Mouse (Mus musculus) layer of hippocampus, adult 18-20 months (tissue): Measurements from ENCODE around the gene Psmd12. TPM values are rescaled to one million over a fixed set of nuclear protein-coding genes. Genes with fewer than 3 reads are reported as not detected.

Experiments
- DNase-seq, 2 experiments: peaks; one replicate each; pipeline ENCODE4 v3.0.0; 2022; ENCODE audit warnings: low spot score in 2 of 2
- long read RNA-seq: library from polyadenylated mRNA; stranded (forward); transcript quantifications from one replicate; pipeline ENCODE4 v2.0.0, GENCODE M21; 2021
- total RNA-seq, 2 experiments: library from RNA; stranded (reverse); gene quantifications; 2 replicates each; pipeline ENCODE4 v1.2.3; 2021

The Psmd12 gene
- 10 to 100 TPM; 66.5 to 69.8 TPM for total RNA-seq
- long read RNA-seq, transcript Psmd12-201 (11 exons, 1,904 nt) = major isoform, 128 of 150 reads
- long read RNA-seq, partial matches to known transcripts = 4 of 150 reads
- long read RNA-seq, other reads (novel, unspliced or antisense) = 18 of 150 reads

DNA sequence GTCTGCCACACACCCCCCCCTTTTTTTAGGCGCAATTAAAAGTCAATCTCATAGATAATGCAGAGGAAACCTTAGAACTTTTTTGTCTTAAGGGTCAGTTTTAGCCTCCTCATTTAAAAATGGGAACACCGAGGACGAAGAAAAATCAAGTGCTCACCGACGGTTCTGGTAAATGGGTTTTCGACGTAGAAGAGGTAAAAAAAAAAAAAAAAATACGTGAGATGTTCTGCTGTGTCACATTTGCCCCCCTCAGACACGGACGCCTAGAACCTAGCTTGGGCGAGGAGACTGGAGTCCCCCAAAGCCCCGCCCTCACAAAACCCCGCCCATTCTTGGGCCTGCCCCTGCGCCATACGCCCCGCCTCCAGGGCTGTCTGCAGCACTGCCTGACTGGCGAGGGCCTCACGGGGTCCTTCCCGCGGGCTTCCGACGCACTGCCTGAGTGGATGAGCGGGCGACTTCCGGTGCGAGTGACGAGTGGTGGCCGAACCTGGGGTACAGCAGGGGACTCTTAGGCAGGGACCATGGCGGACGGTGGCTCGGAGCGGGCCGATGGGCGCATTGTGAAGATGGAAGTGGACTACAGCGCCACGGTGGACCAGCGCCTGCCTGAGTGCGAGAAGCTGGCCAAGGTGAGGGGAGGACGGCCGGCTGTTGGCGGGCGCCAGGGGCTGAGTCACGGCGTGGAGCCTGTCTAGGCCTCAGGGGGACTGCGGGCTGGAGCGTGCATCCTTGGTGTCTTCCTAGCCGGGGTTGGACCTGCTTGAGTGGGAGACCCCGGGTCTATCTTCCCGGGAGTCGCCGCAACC, at the start of gene Psmd12:
TSS of gene Psmd12 (plus strand) at position 432 of the 809 bp plus-strand sequence.
- DNase-seq = peak; percentile 91 to 95

DNA sequence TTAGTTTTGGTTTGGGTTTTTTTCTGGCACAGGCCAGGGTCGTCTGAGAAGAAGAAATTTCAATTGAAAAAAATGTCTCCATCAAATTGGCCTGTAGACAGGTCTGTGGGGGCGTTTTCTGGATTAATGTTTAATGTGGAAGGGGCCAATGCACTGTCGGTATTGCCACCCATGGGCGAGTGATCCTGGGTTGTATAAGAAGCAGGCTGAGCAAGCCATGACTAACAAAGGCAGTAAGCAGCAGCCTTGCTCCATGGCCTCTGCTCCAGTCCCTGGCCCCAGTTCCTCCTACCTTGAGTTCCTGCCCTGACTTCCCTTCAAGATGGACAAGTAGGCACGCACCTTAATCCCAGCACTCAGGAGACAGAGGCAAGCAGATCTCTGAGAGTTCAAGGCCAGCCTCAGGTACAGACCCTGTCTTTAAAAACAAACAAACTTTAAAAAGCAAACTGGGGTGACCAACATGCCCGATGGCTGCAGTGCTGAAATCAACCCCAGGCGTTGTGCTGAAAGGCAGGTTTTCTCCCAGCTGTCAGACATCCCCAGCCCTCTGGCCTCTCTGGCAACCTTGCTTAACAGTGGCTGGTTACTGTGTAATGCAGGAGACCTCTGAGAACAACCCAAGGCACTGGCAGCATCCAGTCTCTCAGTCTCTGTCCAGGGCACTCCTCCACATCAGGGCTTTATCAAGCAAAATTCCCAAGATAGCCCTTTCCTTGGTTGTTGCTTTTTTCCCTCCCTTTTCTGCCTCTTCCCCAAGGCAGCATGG, 47.9 kb upstream of the Psmd12 start:
- DNase-seq = no peak

DNA sequence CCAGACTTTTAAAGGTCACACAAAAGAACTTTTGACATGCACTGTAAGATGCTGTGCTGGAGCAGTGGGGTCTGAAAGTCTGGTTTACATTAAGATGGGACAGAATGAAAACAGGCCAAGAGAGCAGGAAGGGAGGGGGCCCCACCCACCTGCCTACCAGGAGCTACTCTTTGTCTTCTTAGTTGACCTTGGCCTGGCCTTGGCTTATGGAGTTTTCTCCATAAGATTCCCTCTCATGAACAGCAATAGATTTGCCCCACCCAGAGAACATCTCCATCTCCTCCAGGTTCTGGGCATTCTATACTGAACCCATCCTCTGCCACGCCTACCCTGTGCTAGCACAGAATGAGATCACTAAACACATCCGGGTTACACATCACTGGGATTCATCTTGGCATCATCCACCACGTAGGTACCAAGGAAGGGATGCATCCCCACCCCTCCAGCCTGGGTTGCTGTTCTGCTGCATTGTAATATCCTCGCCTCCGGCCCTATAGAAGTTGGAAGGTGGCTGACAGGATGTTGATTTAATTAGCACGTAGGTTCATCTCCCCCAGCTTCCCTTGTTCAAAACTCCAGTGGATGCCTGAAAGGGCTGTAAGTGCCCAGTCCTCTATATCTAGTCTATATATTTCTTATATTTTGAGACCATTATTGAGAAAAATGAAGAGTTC, 43.4 kb upstream of the Psmd12 start:
- no peak for DNase-seq

DNA sequence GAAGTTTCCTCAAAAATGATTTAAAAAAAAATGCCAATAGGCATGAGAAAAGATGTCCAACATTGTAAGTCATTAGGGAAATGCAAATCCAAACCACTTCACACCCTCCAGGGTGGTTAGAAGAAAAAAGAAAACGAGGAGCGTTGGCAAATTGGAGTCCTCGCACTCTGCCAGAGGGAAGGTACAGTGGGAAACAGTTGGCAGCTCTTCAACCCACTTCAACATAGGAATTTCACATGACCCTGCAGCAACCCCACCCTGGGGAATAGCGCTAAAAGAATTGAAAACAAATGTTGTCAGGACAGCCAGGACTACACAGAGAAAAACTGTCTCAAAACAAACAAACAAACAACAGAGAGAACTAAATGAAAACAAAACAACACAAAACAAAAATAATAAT, 41.6 kb upstream of the Psmd12 start:
- DNase-seq = no peak

DNA sequence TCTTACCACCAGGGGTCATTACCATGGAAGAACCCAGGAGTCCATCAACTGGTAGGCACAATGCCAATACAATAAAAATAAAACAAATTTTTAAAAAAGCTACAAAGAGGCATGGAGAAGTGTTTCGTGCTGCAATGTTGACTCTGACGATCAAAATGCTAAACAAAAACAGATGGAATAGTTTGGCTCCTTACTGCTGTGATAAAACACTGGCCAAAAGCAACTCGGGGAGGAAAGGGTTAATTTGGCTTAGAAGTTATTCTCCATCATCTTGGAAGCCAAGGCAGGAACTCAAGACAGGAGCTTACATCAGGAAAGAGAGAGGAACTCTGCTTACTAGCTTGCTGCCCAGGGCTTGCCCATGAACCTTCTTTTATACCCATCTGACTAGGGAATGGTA, 41.1 kb upstream of the Psmd12 start:
- no peak for DNase-seq

DNA sequence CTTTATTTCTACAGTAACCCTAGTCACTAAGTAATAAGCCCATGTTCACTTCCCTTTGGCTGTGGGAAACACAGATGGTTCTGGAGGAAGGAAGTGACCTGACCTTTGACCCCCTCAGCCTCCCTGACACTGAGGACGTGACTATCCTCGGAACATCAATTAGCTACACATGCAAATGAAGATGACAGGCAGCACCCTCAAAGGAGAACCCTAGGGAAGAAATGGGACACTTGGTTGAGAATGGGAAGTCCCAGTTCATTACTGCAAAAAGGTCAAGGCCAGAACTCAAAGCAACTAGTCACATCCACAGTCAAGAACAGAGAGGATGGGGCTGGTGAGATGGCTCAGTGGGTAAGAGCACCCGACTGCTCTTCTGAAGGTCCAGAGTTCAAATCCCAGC, 38.2 kb upstream of the Psmd12 start:
- no peak for DNase-seq

DNA sequence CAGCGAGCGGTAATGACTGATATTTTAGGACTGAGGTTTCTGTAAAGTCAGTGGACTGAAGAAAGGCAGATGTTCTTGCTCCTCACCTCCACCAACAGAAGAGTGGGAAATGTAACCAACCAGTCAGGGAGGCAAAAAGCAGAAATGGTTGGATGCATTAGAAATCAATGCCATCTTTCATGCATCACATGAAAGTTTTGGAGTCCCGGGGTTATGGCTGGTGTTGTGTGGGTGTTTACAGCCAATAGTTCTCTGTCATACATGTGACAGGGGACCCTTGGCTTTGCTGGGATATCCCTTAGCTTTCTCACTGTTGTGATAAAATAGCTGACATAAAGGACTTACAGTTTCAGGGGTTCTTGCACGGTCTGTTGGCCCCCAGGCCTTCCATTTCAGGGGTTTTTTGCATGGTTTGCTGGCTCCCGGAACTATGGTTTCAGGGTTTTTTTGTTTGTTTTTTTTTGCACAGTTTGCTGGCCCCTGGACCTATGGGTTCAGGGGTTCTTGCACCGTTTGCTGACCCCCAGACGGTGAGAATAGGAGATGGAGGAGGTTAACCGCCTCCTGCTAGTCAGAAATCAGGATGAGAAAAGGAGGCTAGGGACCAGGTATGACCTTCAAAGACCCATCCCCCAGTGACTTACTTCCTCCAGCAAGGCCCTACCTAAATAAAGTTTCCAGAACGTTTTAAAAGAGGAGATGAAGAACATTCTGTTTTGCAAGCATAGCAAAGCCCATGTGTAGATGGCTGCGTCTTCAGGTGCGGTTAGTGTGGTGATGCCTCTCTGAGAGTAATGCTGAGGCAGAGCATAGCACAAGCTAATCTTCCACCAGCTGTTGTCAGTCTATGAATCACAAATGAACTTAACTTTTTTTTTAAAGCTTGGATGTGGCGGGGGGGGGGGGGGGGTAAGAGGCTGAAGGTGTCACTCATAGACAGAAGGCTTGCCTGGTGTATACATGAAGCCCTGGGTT, 35.9 kb upstream of the Psmd12 start:
- DNase-seq = no peak

DNA sequence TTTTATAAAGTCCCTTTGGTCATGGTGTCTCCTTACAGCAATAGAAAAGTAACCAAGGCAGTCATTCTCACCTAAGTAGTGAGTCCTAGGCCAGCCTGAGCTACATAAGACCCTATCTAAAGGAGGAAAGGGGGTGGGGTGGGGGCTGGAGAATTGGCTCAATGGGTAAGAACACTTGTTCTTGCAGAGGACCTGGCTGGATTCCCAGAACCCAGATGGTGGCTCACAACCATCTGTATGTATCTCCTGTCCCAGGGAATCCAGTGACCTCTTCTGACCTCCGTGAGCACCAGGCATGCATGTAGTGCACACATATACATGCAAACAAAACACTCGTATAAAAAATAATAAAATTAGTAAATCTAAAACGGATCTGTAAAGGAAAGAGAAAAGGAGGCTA, 33.6 kb upstream of the Psmd12 start:
- peak in 1 of 2 experiments; percentile 22 for DNase-seq

DNA sequence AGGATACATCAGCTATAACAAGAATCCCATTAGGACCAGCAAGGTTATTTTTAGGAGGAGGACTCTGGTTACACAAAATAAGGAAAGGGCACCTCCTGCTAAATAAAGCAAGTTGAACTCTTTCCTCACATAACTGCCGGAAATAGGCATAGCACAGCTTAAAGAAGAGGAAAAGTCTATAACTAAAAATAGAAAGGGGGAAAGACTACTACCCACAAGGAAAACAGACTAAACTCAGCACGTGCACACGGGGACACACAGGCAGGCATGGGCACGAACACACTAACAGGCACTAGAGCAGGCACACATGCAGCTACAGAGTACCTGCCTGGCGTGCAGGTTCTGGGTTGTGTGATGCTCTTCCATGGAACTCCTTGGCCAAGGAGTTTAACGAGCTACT, 32.6 kb upstream of the Psmd12 start:
- no peak for DNase-seq

DNA sequence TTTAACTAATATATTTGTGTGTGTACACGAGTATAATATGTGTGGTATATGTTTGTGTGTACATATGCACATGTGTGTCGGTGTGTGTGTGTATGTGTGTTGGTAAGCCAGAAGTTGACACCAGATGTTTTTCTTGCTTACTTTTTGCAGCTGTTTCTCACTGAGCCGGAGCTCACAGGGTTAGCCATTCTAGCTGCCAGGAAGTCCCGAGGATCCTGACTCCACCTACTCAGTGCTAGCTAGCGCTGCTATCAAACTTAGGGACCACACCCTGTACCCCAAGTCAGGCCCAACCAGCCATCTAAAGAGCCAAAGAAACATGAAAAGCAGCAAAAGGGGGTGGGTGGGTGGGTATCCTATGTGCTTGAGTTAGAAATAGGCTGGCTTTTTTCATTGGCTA, 31.9 kb upstream of the Psmd12 start:
- DNase-seq = no peak

DNA sequence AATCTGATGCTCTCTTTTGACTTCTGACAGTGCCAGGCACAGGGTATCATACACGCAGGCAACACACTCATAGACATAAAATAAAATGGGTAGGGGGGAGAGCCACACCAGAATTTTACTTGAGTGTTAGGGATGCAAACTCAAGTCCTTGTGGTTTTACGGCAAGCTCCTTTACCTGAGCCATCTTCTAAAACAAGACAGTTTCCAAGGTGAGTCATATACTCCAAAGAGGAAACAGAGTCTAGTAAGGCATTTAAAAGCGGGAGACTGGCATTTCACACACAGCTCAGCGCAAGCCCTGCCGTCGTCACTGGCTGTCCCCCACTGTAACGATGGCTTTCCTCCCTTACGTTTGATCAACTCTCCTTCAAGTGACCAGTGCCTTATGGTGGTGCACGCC, 31.4 kb upstream of the Psmd12 start:
- no peak for DNase-seq

DNA sequence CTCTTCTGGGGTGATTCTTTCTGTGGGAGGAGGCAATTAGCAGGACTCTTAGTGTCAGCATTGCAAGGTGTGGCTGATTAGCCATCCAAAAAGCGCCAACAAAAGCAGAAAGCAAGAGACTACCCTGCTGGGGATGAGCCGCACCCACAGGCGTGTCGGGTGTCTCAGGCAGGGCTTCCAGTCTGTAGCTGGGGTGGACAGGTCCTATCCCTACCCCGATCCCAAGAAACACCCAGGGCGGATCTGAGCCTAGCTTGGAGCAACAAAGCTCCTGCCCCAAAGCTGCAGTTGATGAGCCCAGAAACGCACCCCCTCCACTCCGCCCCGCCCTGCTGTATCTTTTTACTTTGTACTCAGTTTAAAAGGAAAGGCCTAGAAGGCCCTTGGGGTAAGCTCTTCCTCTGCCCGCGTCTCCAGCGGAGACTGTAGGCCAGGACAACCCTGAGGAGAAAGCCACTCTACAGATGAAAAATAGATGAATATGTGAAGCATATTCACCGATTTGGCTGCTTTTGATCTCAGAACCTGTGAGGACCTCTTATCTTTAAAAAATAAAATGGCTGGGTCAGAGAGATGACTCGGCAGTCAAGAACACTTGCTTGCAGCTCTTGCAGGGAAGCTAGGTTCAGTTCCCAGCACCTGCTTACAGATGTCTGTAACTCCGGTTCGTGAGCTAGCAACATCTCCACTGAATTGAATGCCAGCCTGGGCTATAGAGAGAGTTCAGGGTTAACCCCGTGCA, 29.9 kb upstream of the Psmd12 start:
- no peak for DNase-seq

DNA sequence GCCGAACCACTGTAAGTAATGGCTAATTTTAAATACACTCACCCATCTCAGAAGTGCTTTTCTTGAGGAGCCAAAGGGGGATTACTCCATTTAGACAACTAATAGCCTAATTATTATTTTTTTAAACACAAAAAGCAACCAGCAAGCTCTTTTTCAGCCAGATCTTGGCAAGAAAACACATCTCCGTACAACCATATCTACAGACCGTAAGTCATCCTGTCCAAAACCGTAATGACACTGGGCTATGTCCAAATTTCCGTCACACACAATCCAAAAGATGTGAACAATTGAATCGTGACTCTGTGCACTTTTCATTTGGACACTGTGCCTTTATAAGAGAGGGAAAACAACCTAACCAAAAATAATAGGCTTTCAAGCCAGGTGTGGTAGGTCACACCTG, 29.2 kb upstream of the Psmd12 start:
- no peak for DNase-seq

DNA sequence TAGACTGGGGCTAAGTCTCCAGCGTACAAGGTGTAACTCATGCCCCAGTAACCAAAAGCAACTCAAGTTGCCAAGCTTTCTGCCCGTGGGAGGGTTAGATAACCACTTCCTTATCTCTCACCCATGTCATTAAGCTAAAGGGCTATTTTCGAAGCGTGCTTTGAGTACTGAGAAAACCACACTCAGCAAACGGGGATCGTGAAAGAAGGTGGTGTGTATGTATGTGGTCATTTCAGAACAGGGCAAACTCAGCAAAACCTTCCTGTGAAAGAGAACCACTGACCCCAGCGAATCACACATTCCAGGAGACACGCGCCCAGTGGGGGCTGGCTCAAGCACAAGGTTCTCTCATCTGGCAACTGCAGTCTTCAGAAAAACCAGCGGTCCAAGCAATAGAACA, 28.2 kb upstream of the Psmd12 start:
- DNase-seq = no peak

DNA sequence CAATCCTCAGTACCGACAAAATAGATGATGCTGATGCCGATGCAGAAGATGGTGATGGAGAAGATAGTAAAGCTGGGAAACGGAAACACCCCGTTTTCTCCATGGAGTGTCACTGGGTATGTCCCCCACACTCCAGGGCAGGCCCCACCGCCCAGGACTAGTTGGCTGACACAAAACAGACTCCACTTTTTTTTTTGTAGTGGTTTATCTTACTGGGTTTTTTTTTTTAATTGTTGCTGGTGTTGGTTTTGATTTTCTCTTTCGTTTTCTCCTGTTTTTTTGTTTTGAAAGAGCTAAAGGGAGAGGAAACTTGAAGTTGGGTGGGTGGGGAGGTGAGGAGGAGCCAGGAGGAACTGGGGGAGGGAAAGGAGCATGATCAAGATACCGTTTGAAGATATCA, 27.2 kb upstream of the Psmd12 start:
- DNase-seq = no peak

DNA sequence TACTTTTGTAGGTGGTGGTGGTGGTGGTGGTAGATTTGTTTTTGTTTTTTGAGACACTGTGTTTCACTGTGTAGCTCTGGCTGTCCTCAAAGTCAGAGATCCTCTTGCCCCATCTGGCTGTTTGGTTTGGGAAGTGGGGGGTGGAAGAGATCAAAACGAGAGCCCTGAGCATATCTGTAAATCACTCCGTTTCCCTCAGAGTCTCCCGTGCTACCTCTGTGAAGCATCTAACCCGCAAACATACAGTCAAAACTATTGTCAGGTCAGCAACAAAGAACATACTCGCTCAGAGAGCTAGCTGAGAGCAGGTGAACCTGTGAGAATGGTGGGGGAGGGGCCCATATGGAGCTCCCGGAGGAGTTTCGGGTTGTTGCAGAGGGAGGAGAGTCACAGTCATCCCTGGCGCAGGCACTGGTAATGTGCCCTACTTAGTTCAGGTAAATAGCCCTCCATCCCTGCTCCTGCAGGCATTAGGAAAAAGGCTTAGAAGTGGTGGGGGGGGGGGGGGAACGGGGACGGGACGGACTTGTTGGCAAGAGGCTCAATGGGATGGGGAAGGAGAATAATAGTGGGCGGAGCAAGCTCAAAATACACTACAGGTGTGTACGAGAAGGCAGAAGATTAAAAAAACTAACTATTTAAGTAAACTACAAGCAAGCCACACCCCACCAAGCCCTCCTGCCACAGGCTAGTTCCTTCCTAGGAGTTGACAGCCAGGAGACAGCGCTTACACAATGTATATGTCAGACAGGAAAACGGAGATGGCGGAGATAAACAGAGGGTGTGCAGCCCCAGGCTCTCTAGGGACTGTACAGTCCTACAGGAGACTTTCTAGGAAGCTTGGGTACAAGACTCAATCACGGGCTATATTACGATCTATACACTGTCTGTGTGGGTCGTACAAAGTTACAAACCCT, 24.5 kb upstream of the Psmd12 start:
- DNase-seq = no peak

DNA sequence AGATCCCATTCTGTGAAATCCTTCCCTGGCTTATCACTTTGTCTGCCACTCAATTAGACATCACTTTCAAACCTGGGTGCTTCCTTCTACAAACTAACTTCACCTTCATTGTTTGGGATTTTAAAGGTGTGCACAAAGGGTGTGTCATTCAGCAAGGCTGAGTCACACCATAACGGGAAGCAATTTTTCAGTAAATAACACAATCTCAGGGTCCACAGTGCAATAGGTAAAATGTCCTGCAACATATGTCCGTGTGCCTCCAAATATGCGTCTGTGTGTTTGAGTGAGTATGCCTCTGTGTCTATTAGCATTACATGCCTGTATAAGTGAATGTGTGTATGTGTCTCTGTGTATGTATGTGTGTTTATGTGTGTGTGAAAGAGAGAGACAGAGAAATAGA, 22.0 kb upstream of the Psmd12 start:
- no peak for DNase-seq

DNA sequence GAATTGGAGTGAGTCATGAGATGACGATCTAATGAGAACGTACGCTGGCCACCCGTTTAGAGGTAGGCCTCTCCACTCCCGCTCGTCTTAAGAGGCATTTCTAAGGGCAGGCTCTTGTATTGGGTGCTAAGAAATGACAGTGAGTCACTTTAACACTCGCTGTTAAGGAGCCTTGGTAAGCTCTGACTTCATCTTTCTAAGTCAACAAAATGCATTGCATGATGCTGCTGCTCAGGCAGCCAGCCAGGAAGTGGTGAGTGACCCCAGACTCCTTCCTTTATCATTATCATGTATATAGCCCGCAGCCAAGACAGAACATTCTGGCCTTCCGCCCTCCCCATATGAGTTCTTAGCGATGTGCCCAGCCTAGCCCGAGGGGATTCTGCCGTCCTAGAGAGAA, 21.0 kb upstream of the Psmd12 start:
- DNase-seq = no peak

DNA sequence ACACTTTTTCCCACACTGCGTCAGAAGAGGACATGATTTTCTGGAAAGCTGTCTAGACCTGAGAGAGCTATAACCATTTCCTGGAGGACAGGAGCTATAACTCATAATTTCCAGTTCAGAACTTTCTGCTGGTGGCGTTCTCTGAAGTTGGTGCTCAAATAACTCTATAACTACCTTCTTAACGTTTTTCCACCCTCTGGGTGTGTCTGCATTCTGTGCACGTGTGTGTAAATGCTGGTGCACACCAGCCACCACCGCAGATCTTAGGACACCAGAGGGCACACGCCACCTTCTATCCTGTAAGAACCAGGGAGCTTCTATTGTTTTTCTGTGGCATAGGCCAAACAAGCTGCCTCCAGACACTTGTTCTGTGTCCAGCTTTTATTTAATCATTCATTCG, 20.3 kb upstream of the Psmd12 start:
- DNase-seq = no peak
